Mouse (Mus musculus): ENCODE measurements around the gene Hlf.

Hlf gene

GRCm38 (mm10) chr11:90390817-90391173, at the start of gene Hlf:
Hlf (minus strand) TSS chr11:90390895.
- DNase-seq (ENCODE audit: low spot score): peak; percentile 84

GRCm38 (mm10) chr11:90438768-90439167, 48.1 kb upstream of the Hlf start:
- no peak for DNase-seq (ENCODE audit: low spot score)

GRCm38 (mm10) chr11:90425207-90425525, 34.5 kb upstream of the Hlf start:
- no peak for DNase-seq (ENCODE audit: low spot score)

DNA sequence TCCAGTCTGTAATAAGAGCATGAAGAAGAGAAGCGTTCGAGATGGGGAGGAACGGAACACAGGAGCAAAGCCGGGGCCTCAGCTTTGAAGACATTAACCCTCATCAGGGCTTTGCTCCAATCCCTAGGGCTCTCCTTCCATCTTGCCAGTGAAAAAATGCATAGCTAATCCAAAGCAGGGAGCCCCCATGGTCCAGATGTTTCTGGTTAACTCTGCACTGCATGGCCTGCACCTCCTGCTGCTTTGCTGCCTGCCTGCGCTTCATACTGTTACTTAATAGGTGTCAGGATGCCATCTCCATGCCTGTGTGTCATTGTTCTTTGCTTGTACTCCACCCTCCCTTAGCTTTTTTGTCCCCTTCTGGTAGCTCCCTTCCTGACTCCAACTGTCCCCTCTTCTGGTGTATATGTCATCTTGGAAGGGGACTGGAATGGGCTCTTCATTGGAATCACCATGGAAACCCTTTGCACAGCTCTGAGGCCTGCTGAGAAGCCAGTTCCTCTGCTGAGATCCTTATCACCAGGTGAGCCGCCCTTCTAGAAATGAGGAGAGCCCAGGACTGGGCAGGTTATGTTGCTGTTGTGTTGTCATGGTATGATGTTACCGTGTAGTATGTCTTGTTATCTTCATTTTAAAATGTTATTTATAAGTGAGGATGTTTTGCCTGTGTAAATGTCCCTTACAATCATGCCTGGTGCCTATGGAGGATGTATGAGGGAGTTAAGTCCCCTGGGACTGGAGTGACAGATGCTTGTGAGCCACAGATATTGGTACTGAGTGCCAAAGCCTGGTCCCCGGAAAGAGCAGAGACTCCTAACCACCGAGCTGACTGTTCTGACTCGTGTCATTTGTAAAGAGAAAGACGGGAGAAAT, 33.9 kb upstream of the Hlf start:
- DNase-seq (ENCODE audit: low spot score): no peak

- no peak for DNase-seq (ENCODE audit: low spot score)
Measured at GRCm38 (mm10) chr11:90423896-90424295, 33.2 kb upstream of the Hlf start.

- DNase-seq (ENCODE audit: low spot score): no peak
Measured at GRCm38 (mm10) chr11:90419706-90420105, 29.0 kb upstream of the Hlf start.

DNA sequence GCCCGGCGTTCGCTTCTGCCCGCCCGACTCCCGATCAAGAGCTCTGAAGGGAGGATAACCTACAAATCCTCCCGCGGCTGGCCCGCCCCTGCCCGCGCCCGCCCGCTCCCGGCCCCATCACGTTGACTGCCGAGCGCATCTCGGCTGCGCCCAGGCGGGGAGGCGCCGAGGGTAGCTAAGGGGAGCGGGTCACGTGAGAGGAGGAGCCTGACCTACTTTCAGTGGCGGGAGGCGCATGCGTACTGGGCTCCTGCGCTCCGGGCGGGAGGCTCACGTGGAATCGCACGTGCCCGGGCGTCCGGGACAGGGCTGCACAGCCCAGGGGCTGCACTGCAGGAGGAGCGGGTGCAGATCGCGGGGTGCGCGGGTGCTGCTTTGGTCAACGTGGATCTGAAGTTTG, 27.2 kb upstream of the Hlf start:
- peak; percentile 97 for DNase-seq (ENCODE audit: low spot score)

- no peak for DNase-seq (ENCODE audit: low spot score)
Measured at GRCm38 (mm10) chr11:90417011-90417410, 26.3 kb upstream of the Hlf start.

- DNase-seq (ENCODE audit: low spot score): no peak
Measured at GRCm38 (mm10) chr11:90398850-90399249, 8.2 kb upstream of the Hlf start.

DNA sequence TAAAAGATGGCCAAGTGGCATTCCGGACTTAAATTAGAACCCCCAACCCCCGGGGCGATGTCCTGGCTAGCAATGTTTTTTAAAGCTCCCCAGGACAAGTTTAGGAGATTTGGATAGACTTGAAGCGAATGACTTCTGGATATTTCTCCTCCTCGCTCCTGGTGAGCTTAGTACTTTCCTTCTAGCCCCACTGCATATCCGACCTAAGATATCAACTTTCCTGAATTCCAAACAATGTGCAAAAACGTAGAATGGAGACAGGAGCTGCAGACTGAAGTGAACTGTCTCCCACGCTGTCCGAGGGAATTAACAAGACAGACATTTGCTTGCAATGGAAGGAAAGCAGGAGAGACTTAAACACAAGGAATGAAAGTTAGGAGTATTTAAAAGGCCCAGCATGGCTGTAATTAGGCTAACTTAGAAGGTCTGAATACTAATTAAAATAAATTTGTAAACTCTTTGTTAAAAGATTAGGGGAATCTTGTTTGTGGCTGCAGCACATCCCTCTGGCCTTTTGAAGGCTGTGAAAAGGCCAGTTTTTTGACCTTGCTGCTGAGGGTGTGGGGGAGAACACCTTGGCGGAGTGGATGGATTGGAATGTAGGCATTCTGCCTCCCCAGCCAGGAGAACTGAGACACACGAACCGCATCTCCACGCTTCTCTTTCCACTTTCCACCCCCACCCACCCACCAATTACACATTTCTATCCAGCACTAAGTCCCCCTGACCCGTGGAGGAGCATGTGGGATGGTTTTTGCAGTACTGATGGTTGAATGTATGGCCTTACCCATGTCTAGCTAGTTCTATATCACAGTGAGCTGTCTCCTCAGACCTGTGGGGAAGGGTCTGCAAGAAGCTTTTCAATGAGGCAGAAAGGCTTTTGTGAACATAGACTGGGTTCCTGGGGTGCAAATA, 833 bp upstream of the Hlf start:
- no peak for DNase-seq (ENCODE audit: low spot score)

DNA sequence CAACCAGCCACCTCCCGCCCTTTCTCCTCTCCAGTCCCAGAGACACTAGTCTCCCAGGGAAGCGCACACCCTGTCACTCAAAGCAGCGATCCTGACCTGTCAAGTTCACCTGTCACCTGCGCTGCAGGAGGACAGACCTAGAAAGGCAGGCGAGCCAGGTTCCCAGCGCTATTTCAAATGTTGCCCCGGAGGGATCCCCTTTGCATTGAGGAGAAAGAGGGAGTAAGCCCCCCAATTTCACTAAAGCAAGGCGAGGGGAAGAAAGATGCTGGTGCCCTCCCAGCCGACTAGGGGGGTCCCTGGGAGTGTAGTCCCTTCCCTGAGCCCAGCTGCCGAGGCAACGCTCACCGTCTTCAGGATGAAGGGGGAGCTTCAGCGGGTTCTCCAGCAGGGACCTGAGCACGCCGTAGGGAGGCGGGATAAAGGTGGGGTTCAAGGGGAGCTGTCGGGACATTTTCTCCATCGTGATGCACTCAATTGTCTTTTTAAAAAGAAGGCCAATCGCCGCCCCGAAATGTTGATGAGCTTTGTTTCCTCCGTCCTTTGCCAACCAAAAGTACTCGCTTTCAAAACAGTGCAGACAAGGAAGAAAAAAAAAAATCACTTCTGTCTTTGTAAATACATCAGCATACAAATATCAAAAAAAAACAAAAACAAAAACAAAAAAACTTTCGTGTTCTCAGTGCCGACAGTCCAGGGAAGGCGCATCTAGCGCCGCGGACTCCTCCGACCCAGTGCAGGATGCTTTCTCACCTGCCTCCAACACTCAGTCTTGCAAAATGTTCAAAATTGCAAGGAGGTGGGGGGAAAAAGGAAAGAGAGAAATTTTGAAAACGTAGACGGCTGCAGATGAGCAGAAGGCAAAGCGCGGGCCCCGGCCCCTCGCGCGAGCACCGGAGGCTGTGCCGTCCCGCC, 536 bp downstream of the Hlf start:
- DNase-seq (ENCODE audit: low spot score): no peak

GRCm38 (mm10) chr11:90389174-90389901, 1.4 kb downstream of the Hlf start:
- peak; percentile 37 for DNase-seq (ENCODE audit: low spot score)

DNA sequence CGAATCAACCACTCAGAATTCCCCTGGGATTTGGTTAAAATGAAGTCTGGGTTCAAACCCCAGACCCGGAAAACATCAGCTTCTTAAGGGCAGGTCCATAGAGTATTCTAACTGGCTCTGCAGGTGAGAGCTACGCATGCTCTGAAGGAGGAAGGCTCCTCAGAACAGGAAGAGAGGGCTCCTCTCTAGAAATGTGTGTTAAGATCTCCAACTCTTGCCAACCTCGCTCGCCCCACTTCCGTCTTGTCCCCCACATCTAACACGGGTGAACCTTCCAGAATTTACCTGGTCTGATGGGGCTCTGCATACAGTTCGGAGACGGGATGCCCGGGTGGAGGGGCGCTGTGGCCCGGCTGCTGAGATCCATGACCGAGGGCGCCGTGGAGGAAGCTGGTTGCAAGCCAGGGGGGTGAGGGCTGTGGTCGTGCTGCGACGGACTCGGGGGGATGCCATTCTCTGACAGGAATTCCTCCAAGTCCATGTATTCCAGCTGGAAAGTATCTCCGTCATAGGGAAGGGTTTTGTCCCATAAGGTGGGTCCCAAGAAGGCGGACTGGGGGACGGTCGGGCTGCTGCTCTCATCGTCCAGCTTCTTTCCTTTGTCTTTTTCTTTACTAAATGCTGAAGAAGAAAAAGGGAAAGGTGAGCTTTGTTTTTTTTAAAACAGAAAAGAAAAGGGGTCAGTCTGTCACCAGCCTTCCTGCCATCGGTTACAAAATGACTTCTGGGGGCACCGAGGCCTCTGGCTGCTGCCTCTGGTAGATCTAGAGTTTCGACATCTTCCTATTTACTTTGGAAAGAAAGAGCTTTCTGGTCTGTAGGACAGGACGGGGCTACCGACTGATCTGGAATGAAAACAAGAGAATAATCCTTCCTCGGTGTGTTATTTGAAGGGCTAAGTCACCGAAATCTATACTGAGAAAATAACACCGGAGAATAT, 2.9 kb downstream of the Hlf start:
- DNase-seq (ENCODE audit: low spot score): no peak

- peak; percentile 56 for DNase-seq (ENCODE audit: low spot score)
Measured at GRCm38 (mm10) chr11:90382005-90382611, 8.6 kb downstream of the Hlf start.

DNA sequence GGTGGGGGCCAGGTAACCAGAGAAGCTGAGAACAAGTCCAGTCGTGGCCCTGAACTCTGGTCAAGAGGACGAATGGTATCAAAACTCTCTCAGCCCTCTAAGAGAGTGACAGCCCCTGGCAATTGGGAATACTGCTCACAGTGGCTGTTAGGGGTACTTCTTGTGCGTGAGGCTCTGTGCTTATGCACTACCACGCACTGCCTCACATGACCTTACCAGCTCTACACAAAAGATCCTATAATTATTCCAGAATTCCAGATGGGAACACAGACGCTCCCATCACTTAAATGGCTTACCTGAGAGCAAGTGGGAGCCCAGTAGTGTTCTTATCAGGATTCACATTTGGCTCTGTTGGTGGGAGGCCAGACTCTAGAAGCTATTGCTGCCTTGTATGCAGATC, 9.6 kb downstream of the Hlf start:
- no peak for DNase-seq (ENCODE audit: low spot score)

- DNase-seq (ENCODE audit: low spot score): no peak
Measured at GRCm38 (mm10) chr11:90380131-90380685, 10.5 kb downstream of the Hlf start.

DNA sequence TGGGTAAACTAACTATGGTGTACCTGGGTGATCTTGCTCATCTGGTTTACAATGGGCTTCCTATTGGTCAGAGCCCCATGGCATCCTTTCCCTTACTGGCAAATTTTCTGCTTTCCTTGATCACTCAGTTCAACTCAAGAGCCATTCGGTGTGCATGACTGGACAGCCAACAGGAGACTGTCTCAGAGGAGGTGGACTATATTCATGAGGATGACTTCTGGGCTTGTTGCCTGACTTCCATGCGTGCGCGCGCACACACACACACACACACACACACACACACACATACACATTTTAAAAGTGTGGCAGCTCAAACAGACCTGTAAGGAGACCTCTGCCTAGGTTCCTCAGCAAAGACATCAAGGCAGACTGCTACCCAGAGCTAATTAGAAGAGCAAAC, 12.7 kb downstream of the Hlf start:
- DNase-seq (ENCODE audit: low spot score): no peak

- DNase-seq (ENCODE audit: low spot score): no peak
Measured at GRCm38 (mm10) chr11:90376436-90376835, 14.3 kb downstream of the Hlf start.

GRCm38 (mm10) chr11:90371470-90372100, 19.1 kb downstream of the Hlf start:
- DNase-seq (ENCODE audit: low spot score): no peak

All from urinary bladder, postnatal 14 days (tissue).